Mouse (Mus musculus): Measurements from ENCODE around the gene Fads6. TPM values are rescaled to one million over a fixed set of nuclear protein-coding genes. Genes with fewer than 3 reads are reported as not detected.

Gene Fads6
- 0.72 and 1.4 TPM in 2 replicates for polyA plus RNA-seq (2014; fragmentation: Nextera tagmentation; extraction: Ambion mirVana)

GRCm38 (mm10) chr11:115297214-115297826 is at the start of gene Fads6:
Gene Fads6 (minus strand): TSS chr11:115297663.
- under 1% methylated on average over 44 of the region's 44 CpGs for WGBS
- peak; percentile 83 for DNase-seq
- Histone ChIP-seq H3K27me3 (ENCODE audit: control insufficient read depth, insufficient read depth, low read length) (no peaks in the 10 kb centered on the region; the same call in 1 of the 2 replicates), H3K27ac (replicated peaks; ENCODE audit: low read depth, low read length) (peak within 1 kb of the TSS; percentile 49; the same call in 1 of the 2 replicates), H3K4me1 (ENCODE audit: control insufficient read depth, insufficient read depth, low read length) (0 out of 2 replicates have a peak, but pooled peaks cover 8% of the 10 kb centered on the region), H3K36me3 (ENCODE audit: control insufficient read depth, insufficient read depth, low read length) (no peaks in the 10 kb centered on the region), H3K4me3 (replicated peaks; ENCODE audit: low read depth, low read length) (peak within 1 kb of the TSS; percentile 50), H3K9ac (replicated peaks; ENCODE audit: low read length) (peak within 1 kb of the TSS; percentile 62), H3K9me3 (ENCODE audit: control insufficient read depth, low read length) (no peaks in the 10 kb centered on the region), H3K4me2 (ENCODE audit: low read length) (peak within 1 kb of the TSS; percentile 78)
- ATAC-seq (ENCODE audit: low FRiP score, low TSS enrichment): peak; percentile 67; the same call in 1 of the 2 replicates

GRCm38 (mm10) chr11:115345515-115345914 is 48.1 kb upstream of the Fads6 start:
- H3K9me3 ChIP-seq (ENCODE audit: control insufficient read depth, low read length): no peaks in the 10 kb centered on the region
- ATAC-seq (ENCODE audit: low FRiP score, low TSS enrichment) (no peak), DNase-seq (no peak)
- H3K9ac ChIP-seq (replicated peaks; ENCODE audit: low read length): no peak overlapping the region
- H3K4me3 ChIP-seq (replicated peaks; ENCODE audit: low read depth, low read length): no peak overlapping the region
- peaks cover 18% of the 10 kb centered on the region for H3K36me3 ChIP-seq (ENCODE audit: control insufficient read depth, insufficient read depth, low read length)
- 51% methylated on average over 7 of the region's 7 CpGs for WGBS
- no peak overlapping the region for H3K27ac ChIP-seq (replicated peaks; ENCODE audit: low read depth, low read length)
- no peaks in the 10 kb centered on the region for H3K4me1 ChIP-seq (ENCODE audit: control insufficient read depth, insufficient read depth, low read length)
- H3K27me3 ChIP-seq (ENCODE audit: control insufficient read depth, insufficient read depth, low read length): no peaks in the 10 kb centered on the region
- H3K4me2 ChIP-seq (ENCODE audit: low read length): no peak overlapping the region

- ATAC-seq (ENCODE audit: low FRiP score, low TSS enrichment) (no peak), DNase-seq (no peak)
- Histone ChIP-seq H3K4me1 (ENCODE audit: control insufficient read depth, insufficient read depth, low read length) (no peaks in the 10 kb centered on the region), H3K9ac (replicated peaks; ENCODE audit: low read length) (no peak overlapping the region), H3K27me3 (ENCODE audit: control insufficient read depth, insufficient read depth, low read length) (no peaks in the 10 kb centered on the region), H3K36me3 (ENCODE audit: control insufficient read depth, insufficient read depth, low read length) (peaks cover 12% of the 10 kb centered on the region), H3K4me3 (replicated peaks; ENCODE audit: low read depth, low read length) (no peak overlapping the region), H3K9me3 (ENCODE audit: control insufficient read depth, low read length) (no peaks in the 10 kb centered on the region), H3K27ac (replicated peaks; ENCODE audit: low read depth, low read length) (no peak overlapping the region), H3K4me2 (ENCODE audit: low read length) (no peak overlapping the region)
- WGBS: 14% methylated on average over 12 of the region's 12 CpGs
Measured at GRCm38 (mm10) chr11:115344967-115345366, 47.5 kb upstream of the Fads6 start.

- no peak overlapping the region for H3K4me2 ChIP-seq (ENCODE audit: low read length)
- no peaks in the 10 kb centered on the region for H3K27me3 ChIP-seq (ENCODE audit: control insufficient read depth, insufficient read depth, low read length)
- DNase-seq (no peak), ATAC-seq (ENCODE audit: low FRiP score, low TSS enrichment) (no peak)
- H3K36me3 ChIP-seq (ENCODE audit: control insufficient read depth, insufficient read depth, low read length): no peaks in the 10 kb centered on the region
- H3K4me1 ChIP-seq (ENCODE audit: control insufficient read depth, insufficient read depth, low read length): no peaks in the 10 kb centered on the region
- no peak overlapping the region for H3K27ac ChIP-seq (replicated peaks; ENCODE audit: low read depth, low read length)
- no peak overlapping the region for H3K4me3 ChIP-seq (replicated peaks; ENCODE audit: low read depth, low read length)
- WGBS: 76% methylated on average over 6 of the region's 6 CpGs
- H3K9me3 ChIP-seq (ENCODE audit: control insufficient read depth, low read length): no peaks in the 10 kb centered on the region
- no peak overlapping the region for H3K9ac ChIP-seq (replicated peaks; ENCODE audit: low read length)
Measured at GRCm38 (mm10) chr11:115341866-115342265, 44.4 kb upstream of the Fads6 start.

DNA sequence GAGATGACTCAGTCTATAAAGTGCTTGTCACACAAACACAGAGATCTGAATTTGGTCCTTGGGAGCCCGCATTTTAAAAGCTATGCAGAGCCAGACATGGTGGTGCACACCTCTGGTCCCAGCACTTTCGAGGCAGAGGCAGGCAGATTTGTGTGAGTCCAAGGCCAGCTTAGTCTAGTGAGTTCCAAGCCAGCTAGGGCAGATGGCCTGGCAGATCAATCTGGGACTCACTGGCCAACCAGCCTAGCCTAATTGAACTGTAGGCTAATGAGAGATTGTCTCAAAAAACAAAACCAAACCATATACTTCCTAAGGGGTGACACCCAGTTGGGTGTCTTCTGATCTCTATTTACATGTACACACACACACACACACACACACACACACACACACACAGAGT is 43.8 kb upstream of the Fads6 start:
- DNase-seq (no peak), ATAC-seq (ENCODE audit: low FRiP score, low TSS enrichment) (no peak)
- Histone ChIP-seq H3K4me2 (ENCODE audit: low read length) (no peak overlapping the region), H3K27me3 (ENCODE audit: control insufficient read depth, insufficient read depth, low read length) (no peaks in the 10 kb centered on the region), H3K9ac (replicated peaks; ENCODE audit: low read length) (no peak overlapping the region), H3K4me1 (ENCODE audit: control insufficient read depth, insufficient read depth, low read length) (no peaks in the 10 kb centered on the region), H3K4me3 (replicated peaks; ENCODE audit: low read depth, low read length) (no peak overlapping the region), H3K36me3 (ENCODE audit: control insufficient read depth, insufficient read depth, low read length) (no peaks in the 10 kb centered on the region), H3K27ac (replicated peaks; ENCODE audit: low read depth, low read length) (no peak overlapping the region), H3K9me3 (ENCODE audit: control insufficient read depth, low read length) (no peaks in the 10 kb centered on the region)
- 66% methylated on average over 2 of the region's 2 CpGs for WGBS

DNA sequence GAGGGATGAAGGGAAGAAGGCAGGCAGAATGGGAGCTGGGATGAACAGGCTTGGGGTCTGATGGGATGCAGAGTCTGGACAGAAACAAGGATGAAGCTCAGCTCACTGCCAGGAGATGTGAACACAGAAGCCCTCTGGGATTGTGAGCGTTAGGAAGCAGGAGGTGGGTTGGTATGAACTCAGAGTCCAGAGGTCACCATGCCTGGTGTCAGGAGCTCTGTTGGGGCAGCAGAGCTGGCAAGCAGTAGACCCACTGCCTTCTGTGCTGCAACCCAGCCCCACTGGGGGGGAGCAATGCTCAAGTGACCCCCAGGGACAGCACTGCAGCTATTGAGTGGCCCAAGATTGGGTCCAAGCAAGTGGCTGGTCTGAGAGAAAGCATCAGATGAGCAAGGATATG is 40.4 kb upstream of the Fads6 start:
- 60% methylated on average over 1 of the region's 1 CpGs for WGBS
- Histone ChIP-seq H3K27ac (replicated peaks; ENCODE audit: low read depth, low read length) (no peak overlapping the region), H3K36me3 (ENCODE audit: control insufficient read depth, insufficient read depth, low read length) (no peaks in the 10 kb centered on the region), H3K27me3 (ENCODE audit: control insufficient read depth, insufficient read depth, low read length) (peaks cover 14% of the 10 kb centered on the region; the same call in 1 of the 2 replicates), H3K9ac (replicated peaks; ENCODE audit: low read length) (no peak overlapping the region), H3K9me3 (ENCODE audit: control insufficient read depth, low read length) (no peaks in the 10 kb centered on the region), H3K4me1 (ENCODE audit: control insufficient read depth, insufficient read depth, low read length) (no peaks in the 10 kb centered on the region; the same call in 1 of the 2 replicates), H3K4me3 (replicated peaks; ENCODE audit: low read depth, low read length) (no peak overlapping the region), H3K4me2 (ENCODE audit: low read length) (no peak overlapping the region)
- DNase-seq: no peak
- no peak for ATAC-seq (ENCODE audit: low FRiP score, low TSS enrichment)

- Histone ChIP-seq H3K9me3 (ENCODE audit: control insufficient read depth, low read length) (no peaks in the 10 kb centered on the region), H3K4me1 (ENCODE audit: control insufficient read depth, insufficient read depth, low read length) (no peaks in the 10 kb centered on the region; the same call in 1 of the 2 replicates), H3K36me3 (ENCODE audit: control insufficient read depth, insufficient read depth, low read length) (no peaks in the 10 kb centered on the region), H3K27me3 (ENCODE audit: control insufficient read depth, insufficient read depth, low read length) (peaks cover 14% of the 10 kb centered on the region; the same call in 1 of the 2 replicates), H3K4me3 (replicated peaks; ENCODE audit: low read depth, low read length) (no peak overlapping the region), H3K27ac (replicated peaks; ENCODE audit: low read depth, low read length) (no peak overlapping the region), H3K9ac (replicated peaks; ENCODE audit: low read length) (no peak overlapping the region), H3K4me2 (ENCODE audit: low read length) (no peak overlapping the region)
- 70% methylated on average over 3 of the region's 3 CpGs for WGBS
- ATAC-seq (ENCODE audit: low FRiP score, low TSS enrichment) (no peak), DNase-seq (no peak)
Measured at GRCm38 (mm10) chr11:115337350-115337749, 39.9 kb upstream of the Fads6 start.

GRCm38 (mm10) chr11:115336115-115336514 is 38.7 kb upstream of the Fads6 start:
- H3K27me3 ChIP-seq (ENCODE audit: control insufficient read depth, insufficient read depth, low read length): peaks cover 17% of the 10 kb centered on the region; the same call in 1 of the 2 replicates
- 16% methylated on average over 6 of the region's 6 CpGs for WGBS
- no peak overlapping the region for H3K9ac ChIP-seq (replicated peaks; ENCODE audit: low read length)
- H3K36me3 ChIP-seq (ENCODE audit: control insufficient read depth, insufficient read depth, low read length): no peaks in the 10 kb centered on the region
- ATAC-seq (ENCODE audit: low FRiP score, low TSS enrichment): no peak
- DNase-seq: no peak
- H3K4me1 ChIP-seq (ENCODE audit: control insufficient read depth, insufficient read depth, low read length): no peaks in the 10 kb centered on the region; the same call in 1 of the 2 replicates
- no peak overlapping the region for H3K27ac ChIP-seq (replicated peaks; ENCODE audit: low read depth, low read length)
- no peak overlapping the region for H3K4me3 ChIP-seq (replicated peaks; ENCODE audit: low read depth, low read length)
- no peak overlapping the region for H3K4me2 ChIP-seq (ENCODE audit: low read length)
- H3K9me3 ChIP-seq (ENCODE audit: control insufficient read depth, low read length): no peaks in the 10 kb centered on the region

DNA sequence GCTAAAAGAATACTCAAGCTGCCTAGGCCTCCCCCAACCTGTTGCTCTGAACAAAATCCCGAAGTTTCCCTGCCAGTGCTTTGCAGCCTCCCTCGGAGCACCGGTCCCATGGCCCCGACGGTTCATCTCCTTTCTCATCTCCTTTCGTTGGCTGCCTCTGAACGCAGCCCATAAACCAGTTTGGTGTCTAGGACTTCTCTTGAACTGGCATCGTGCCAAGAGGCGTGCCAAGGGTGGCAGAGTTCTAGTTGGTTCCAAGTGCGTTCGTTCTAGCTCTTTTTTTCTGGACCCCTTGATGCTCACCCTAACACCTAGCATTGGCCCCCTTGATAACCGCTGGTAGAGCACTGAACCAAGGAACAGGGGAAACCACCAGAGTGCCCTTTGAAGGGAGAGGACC is 37.8 kb upstream of the Fads6 start:
- H3K27me3 ChIP-seq (ENCODE audit: control insufficient read depth, insufficient read depth, low read length): peaks cover 17% of the 10 kb centered on the region; the same call in 1 of the 2 replicates

More for the DNA sequence above, 37.8 kb upstream of the Fads6 start:
- no peak overlapping the region for H3K4me3 ChIP-seq (replicated peaks; ENCODE audit: low read depth, low read length)
- no peak overlapping the region for H3K9ac ChIP-seq (replicated peaks; ENCODE audit: low read length)
- H3K9me3 ChIP-seq (ENCODE audit: control insufficient read depth, low read length): no peaks in the 10 kb centered on the region
- ATAC-seq (ENCODE audit: low FRiP score, low TSS enrichment): no peak
- WGBS: 52% methylated on average over 12 of the region's 12 CpGs
- no peak for DNase-seq
- H3K27ac ChIP-seq (replicated peaks; ENCODE audit: low read depth, low read length): no peak overlapping the region
- no peaks in the 10 kb centered on the region; the same call in 1 of the 2 replicates for H3K4me1 ChIP-seq (ENCODE audit: control insufficient read depth, insufficient read depth, low read length)
- H3K36me3 ChIP-seq (ENCODE audit: control insufficient read depth, insufficient read depth, low read length): no peaks in the 10 kb centered on the region
- H3K4me2 ChIP-seq (ENCODE audit: low read length): no peak overlapping the region; the same call in 1 of the 2 replicates
